Mouse (Mus musculus): ENCODE measurements around the gene Cd96.
"Not testable (repeated sequence)": the region's sequence is repeated elsewhere in the genome, so short reads cannot be mapped to it uniquely, and the experiment has no call there.

Cd96 gene

DNA sequence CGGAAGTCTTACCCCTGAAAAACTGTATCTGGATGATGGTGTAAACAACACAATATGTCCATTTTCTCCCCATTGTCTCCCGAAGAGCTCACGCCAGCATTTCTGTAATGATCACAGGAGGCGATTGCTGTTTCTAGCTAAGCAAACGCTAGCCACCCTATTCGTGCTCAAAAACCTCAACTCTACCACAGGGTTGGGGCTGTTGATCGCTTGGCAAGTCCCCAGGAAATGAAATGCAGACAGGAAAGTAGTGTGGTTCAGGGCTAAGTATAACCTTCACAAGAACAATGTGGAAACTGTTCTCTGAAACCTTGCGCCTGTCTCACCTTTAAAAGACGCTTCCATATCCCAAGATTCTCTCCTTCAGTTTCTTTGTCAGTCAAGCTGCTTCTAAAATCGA, at the start of gene Cd96:
Gene Cd96 (minus strand): TSS at position 232 of the 400 bp plus-strand sequence.
- peak; percentile 58 to 63 for DNase-seq (ENCODE audit: low spot score in 2 of 2)

DNA sequence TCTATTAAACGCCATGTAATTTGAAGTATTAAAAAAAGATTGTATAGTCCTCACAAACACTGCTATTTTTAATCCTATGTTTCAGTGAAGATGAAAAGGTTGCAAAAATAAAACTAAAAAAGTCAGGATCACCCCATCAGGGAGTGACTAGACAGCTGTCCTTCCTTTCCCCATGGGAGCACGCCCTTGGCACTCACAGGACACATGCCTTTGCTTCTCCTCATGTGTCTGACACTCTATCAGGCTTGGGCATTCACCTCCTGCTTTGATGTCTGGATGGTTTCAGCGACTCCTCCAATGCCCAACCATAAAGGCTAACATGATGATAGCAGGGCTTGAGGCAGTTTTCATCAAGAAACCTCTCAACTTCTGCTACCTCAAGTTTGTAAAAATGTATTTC, 46.9 kb upstream of the Cd96 start:
- DNase-seq (ENCODE audit: low spot score in 2 of 2), result no peak

DNA sequence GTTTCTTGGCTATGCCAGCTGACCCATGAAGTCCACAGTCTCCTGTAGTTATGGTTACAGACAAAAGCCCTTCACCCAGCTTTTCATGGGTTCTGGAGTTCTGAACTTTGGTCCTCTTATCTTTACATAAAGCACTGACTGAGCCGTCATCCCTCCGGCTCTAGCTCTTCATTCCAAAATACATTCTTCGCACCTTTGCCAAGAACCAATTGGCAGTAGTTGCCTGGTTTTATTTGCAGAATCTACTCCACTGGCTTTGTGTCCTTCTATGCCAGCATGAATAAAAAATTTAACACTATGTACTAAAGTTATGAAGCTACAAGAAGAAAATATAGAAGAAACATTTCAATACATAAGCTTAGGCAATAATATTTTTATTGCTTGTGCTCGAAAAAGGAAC, 45.3 kb upstream of the Cd96 start:
- DNase-seq (ENCODE audit: low spot score in 2 of 2), result no peak

DNA sequence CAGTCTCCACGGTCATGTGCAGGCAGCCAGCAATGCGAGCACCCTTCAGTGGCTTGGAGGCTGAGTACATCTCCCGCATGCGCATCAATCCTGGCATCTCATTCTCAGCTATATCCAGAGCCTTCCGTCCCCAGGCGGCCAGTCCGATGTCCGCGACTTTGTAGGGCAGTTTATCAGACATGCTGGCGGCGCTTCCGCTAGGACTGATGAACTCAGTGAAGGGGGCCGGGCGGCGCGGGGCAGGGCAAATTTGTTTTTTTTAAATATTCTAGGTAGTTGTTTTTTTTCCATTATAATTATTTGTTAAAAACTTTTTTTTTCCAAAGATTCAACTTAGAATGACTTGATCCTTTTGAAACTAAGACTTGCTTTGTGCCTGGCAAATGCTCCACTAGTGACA, 34.8 kb upstream of the Cd96 start, which contains the start of gene Gm4737:
Gene Gm4737 (minus strand): TSS at position 246 of the 400 bp plus-strand sequence.
- DNase-seq (ENCODE audit: low spot score in 2 of 2), result not testable (repeated sequence)

DNA sequence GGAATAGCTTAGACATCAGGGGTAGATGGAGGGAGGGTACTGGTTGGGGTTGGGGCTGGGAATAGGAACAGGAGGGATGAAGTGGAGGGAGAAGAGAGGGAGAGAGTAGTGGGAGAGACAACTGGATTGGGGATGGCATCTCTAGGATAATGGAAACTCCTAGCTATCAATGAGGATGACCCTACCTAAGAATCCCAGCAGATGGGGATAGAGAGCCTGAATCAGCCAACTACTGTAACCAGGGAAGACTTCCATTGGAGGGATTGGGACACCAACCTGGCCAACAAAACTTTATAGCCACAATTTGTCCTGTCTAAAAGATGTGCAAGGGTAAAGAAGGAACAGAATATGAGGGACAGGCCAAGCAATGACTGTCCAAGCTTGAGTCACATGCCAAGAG, 31.1 kb upstream of the Cd96 start:
- DNase-seq (ENCODE audit: low spot score in 2 of 2), result no peak

DNA sequence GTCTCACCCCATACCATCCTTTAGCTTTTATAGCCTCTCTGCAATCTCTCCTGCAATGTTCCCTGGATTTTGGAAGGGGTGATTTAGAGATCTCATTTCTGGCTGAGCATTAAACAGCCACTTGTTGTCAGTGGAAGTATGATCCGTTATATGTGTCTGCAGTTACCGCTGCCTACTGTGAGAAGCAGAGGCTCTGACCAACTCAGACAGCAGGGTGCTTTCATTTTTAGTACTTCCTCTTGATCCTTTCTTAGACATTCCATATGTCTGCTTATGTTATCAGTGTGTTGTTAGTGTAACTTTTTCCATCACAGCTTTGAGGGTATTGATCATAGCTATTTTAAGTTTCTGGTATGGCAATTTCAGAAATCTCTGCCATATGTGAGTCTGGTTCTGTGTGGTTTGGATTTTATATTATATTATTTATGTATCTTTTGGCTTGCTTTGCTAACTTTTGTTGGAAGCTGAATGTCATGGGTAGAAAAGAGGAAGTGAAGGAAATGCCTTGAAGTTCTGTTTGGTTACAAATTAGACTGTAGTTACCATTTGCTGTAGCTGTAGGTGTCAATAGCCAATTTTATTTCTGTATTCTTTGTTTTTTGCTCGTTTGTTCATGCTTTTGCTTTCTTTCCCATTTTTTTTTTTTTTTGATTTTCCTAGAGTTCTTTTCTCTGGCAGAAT, 28.8 kb upstream of the Cd96 start:
- no peak for DNase-seq (ENCODE audit: low spot score in 2 of 2)

DNA sequence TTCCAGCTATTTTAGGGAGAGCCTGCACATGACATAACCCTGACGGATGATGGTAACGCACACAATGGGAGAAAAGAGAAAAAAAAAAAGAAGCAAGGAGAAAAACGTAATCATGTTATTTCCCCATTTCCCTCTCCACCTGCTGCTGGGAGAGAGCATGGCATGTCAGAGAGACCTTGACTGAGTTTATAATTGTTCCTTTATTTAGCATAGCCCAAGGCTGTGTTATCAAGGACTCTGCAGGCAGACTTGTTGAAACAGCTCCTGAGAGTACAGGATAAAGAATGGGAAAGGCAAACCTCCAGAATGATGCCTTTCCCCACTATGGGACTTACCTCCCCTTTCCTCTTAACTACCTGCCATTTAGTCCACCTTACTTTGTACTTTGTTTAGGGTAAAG, 26.9 kb upstream of the Cd96 start:
- DNase-seq (ENCODE audit: low spot score in 2 of 2), result no peak

DNA sequence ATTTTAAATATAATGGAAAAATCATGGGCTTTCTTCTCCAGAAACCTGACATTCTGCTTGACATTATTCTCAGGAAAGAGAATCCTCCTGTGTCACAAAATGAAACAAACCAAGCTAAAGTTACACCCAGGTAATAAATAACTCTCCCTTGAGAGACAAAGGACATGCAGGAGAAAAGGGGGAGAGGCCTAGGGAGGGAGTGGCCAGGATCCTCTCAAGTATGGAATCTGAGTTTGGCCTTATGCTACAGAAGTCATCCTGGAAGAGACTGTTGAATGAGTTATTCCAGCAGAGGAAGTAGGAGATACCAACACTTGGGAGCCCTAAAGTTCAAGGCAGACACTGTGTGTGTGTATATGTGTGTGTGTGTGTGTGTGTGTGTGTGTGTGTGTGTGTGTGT, 2.2 kb upstream of the Cd96 start:
- no peak for DNase-seq (ENCODE audit: low spot score in 2 of 2)

DNA sequence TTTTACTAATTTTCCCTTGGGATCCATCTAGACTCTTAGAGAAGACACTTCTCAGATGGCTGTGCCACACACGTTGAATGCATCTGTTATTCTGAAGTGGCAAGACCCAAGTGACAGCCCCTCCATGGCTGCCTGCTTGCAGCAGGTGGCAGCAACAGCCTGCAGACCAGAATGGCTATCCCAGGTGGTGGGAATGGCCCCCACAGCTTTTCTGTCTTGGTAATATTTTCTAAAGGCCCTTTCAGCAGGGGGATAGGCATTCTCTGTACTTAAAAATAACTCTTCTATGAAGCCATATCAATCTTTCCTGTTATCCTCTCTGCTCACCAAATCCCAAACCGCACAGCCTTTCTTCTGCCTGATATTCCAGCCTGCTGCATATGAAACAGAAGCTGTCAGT, 1.4 kb upstream of the Cd96 start:
- DNase-seq (ENCODE audit: low spot score in 2 of 2), result peak; percentile 49 to 50

DNA sequence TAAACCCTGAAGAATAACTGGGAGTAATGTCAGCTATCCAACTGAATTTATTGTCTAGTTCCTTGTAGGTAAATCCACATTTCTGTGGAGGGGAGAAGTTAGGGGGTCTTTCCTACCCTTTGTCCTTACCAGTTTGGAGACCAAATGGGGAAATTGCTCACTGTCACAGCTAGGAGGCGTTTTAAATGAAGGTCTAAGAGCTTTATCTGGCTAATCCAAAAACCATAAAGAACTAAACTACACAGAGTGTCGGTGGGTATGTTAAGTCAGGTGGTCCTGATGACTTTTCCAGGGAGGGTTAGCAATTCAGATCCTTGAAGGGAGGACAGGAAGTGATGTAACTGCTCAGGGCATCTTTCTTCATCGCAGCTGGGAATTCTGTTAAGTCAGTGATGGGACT, 556 bp upstream of the Cd96 start:
- DNase-seq (ENCODE audit: low spot score in 2 of 2), result no peak

DNA sequence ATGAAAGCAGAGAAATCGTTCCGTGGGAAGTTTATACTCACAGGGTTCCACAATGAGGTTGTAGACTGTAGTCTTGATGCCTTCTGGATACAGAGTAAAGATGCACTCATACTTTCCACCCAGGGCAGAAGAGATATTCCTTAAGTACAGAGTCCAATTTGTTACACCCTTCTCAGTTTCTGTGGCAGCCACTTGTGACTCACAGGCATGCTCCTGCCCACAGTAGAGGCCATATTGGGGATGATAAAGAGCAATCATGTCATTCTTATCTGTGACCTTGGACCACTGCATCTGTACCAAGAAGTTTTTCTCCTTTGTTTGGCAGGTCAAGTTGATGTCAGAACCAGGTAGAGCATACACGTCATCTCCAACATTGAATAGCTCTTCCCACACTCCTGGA, 2.4 kb downstream of the Cd96 start:
- no peak for DNase-seq (ENCODE audit: low spot score in 2 of 2)

DNA sequence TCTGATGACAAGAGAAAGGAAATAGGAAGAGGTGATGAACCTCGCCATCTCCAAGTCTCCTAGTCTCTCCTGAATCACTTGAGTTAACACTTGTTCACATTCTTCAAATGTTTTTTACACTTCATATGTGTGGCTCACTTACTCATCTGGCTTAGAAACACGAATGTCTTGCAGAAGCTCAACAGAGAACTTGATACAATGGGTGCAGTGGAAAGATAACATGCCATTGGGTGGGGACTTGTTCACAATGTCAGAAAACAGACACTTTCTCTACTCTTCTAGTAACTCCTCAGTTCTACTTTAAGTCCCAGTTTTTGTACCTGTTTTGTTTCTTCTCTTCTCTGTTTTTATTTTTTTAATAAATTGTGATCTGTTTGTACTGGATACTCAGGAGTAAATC, 5.3 kb downstream of the Cd96 start:
- no peak for DNase-seq (ENCODE audit: low spot score in 2 of 2)

DNA sequence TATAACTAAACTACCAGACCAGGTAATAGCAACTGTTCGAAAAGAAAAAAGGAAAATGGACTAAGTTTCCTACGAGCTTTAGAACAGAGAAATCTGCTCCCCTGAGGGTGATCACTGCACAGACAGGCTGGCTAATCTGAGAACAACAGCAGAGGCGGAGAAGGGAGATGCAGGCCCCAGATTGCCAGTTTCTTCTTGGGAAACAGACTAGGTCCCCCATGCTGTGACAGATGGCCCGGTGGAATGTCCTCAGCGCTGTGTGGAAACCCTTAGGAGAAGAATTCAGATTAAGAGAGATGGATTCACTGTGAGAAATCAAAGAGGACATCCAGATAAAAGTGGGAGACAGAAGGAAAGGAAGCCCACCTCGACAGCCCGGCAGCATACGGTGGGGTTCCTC, 10.5 kb downstream of the Cd96 start:
- DNase-seq (ENCODE audit: low spot score in 2 of 2), result no peak

DNA sequence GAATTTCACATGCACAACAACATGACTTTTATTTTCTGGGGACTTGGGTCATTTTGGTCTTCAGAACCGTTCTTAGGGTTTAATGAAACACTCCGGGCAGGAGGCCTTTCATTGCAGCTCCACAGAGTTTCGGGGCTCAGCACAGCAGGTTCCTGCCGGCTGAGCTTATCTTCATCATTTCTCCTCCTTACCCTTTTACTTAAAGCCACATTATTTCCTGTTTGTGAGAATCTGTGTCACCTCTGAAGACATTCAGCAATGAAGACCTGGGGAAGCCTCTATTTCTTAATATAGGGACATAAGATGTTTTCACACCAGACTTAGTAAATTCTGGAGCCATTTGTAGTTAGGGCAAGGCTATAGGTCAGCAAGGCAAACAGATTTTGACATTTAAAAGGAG, 12.6 kb downstream of the Cd96 start:
- DNase-seq (ENCODE audit: low spot score in 2 of 2), result peak in 1 of 2 experiments; percentile 29

DNA sequence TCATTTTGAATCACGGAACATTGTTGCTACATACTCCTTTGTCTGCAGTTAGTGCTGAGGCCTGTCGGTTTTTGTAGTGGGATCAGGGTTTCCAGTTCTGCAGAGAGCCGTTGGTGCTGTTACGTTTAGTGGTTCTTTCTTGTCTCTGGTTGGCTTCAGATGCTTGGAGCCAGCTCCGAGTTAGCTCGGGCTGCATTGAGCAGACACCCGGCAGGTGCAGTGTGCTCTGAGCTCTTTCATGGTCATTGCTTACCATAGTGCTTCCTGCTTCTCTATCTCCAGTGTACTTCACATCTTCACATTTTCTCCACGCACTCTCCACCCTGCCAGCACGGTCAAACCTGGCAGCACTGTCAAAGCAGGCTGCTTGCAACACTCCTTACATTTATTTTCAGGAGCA, 15.6 kb downstream of the Cd96 start:
- peak; percentile 60 to 66 for DNase-seq (ENCODE audit: low spot score in 2 of 2)

DNA sequence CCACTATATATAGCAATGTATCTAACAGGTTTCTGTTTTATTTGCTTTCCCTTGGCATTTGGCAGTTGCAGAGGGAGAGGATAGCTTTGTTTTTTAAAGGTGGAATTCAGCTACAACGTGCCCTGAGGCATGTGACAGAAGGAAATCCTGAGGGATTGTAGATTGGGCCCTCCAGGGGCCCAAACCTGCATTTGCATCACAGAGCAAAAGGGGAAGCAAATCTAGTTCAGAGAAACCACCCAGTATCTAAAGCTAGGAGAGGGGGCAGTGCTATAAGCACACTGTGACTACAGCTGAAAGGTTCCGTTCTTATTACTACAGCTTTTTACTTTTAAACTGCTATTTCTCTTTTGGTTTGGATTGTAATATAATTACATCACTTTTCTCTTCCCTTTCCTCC, 18.3 kb downstream of the Cd96 start:
- DNase-seq (ENCODE audit: low spot score in 2 of 2), result no peak

DNA sequence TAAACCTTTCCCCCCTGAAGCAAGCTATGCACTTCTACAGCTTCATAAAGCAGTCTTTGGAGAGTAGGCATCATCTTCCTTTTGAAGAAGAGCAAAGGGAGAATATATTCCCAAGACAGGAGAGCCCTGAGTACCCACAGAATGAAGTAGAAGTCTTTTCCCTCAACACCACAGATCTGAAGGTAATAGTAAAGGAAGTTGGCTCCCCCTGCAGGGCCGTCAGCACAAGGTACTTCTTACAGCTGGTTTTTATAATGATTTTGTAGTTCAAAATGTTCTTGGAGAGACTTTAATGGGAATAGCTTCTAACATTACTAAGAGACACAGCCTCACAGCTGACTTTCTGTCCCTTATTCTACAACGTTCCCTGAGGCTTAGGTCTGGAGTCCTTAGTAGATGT, 19.8 kb downstream of the Cd96 start:
- peak in 1 of 2 experiments; percentile 50 for DNase-seq (ENCODE audit: low spot score in 2 of 2)

DNA sequence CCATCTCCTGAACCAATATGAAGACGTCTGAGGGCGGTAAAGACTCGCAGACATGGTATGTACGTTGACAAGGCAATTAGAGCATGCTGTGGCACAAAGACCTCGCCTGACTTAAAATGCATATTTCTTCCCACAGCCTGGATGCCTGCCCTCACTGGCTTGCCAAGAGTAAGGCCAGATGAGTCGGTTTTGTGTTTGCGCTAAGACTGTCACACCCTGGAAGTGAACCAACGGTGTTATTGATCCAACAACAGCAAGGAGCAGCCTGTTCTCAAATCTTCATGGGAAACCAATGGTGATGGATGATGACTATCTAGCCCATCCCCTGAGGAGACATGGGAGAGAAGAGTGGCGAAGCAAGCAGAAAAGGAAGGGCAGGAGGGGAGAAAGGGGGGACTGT, 22.6 kb downstream of the Cd96 start:
- DNase-seq (ENCODE audit: low spot score in 2 of 2), result no peak

DNA sequence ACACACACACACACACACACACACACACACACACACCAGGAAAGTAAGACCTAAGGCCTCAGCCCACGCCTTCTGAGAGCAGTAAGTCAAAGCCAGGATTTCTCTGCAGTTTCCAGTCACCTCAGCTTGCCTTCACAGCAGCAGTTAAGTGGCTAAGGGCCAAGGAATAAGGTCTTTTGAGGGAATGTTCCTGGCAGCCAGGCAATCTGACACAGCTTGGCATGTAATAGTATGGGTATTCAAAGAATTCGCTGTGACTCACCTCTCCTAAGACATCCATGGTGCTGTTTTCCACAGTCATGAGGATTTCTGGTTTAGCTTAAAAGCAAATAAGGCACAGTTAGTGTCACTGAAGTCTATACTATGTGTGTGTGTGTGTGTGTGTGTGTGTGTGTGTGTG, 25.6 kb downstream of the Cd96 start:
- no peak for DNase-seq (ENCODE audit: low spot score in 2 of 2)

DNA sequence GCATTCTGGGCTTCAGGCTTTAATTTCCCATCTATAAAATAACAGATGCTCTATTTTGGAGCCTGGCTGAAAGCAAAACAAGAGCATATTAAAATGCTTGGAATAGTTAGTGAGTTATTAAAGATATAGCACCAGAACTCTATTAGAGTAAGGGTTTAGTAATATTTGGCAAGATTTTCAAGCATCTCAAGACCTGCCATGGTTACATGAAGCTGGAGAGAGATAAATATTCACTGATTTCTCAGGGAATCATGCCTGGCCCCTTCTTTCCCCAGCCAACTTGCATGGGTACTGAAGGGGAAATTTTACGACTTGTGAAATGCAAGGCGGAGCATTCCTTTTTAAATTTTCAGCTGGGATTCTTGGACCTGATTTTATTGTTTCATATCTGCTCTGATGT, 27.1 kb downstream of the Cd96 start:
- DNase-seq (ENCODE audit: low spot score in 2 of 2), result no peak

DNA sequence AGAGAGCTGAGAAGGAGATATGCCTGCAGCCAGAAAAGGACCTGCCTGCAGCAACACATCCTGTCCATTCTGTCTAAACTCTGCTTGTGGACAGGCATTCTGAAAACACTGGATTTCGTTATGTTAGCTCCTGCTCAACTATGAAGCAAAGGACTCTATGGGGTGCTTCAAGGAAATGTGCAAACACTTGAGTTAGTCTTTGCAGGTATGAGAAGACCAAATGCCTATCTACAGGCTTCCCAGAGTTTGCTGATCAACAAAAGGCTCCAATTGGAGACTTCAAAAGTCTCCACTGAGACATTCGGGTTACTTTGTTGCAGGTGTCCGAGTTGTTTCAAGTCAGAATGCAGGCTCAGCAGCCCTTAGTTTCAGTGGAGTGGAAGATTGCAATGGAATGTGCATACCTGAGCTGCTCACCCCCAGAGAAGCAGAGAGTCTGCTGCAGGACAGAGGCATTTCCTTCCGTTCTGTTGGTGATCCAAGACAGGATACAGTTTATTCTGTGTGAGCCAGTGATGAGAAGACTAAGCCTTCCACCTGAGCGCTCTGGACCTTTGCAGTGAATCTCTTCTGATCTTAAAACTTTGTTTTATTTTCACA, 33.1 kb downstream of the Cd96 start:
- DNase-seq (ENCODE audit: low spot score in 2 of 2), result no peak

DNA sequence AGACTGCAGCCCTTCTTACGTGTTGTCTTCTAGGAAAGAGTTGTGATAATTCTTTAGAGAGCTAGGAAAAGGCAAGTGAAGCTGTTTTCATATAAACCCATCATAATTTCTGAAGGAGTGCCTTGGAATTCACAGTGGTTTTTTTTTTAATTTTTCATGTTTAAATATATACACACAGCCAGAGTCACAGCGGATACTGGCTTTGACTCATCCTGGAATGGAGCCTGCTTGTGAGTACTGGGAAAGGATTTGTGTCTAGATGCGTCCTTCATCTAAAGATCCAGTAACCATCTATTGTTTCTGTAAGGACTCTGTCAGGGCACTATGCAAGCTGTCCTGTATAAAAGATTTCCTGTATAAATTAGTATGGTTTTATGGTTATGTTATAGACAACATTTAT, 52.1 kb downstream of the Cd96 start:
- no peak for DNase-seq (ENCODE audit: low spot score in 2 of 2)

DNA sequence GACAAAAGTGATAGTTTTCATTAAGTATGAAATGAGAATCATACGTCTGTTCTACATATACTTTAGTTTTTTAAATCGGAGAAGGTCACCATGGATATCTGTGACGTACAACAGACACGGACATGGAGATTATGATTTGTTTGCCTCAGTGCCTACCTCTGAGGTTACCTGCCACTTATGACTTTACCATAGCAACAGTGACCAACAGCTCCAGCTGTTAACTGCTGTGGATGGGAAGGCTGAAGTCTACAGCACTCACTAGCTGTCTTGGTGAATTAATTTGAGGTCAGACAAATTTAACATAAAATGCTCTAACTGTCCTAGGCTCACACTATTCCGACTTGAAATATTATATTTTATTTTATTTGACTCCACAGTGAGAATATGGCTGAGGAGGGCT, 56.8 kb downstream of the Cd96 start:
- DNase-seq (ENCODE audit: low spot score in 2 of 2), result no peak

DNA sequence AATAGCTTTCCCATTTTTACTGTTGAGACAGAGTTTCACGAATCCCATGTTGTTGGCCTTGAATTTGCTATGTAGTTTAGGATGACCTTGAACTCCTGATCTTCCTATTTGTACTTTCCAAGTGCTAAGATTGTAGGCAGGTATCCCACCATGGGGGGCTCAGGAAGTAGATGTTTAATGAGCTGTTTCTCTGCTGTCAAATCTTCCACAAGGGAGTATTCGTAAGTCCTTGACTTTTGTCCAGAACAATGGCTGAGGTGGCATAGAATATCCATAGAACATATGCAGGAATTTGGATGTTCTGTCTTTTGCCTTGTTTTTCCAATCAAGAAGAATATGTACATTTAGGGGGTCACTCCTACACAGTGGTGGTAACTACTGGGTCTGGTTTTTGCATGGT, 73.1 kb downstream of the Cd96 start:
- no peak for DNase-seq (ENCODE audit: low spot score in 2 of 2)

Measured in thymus, postnatal 10 days (tissue).